Mouse (Mus musculus): ENCODE measurements around the gene Krt12.

Gene Krt12

GRCm38 (mm10) chr11:99422159-99422558, at the start of gene Krt12:
TSS of gene Krt12 (minus strand) at chr11:99422259.
- no peak for DNase-seq (ENCODE audit: inconsistent ontology term)

GRCm38 (mm10) chr11:99469228-99469627, 47.2 kb upstream of the Krt12 start:
- DNase-seq (ENCODE audit: inconsistent ontology term) = no peak

GRCm38 (mm10) chr11:99468566-99468965, 46.5 kb upstream of the Krt12 start:
- no peak for DNase-seq (ENCODE audit: inconsistent ontology term)

GRCm38 (mm10) chr11:99466316-99466715, 44.3 kb upstream of the Krt12 start:
- no peak for DNase-seq (ENCODE audit: inconsistent ontology term)

- DNase-seq (ENCODE audit: inconsistent ontology term) = peak; percentile 65
Observed at GRCm38 (mm10) chr11:99464836-99465235, 42.8 kb upstream of the Krt12 start.

- peak; percentile 39 for DNase-seq (ENCODE audit: inconsistent ontology term)
Observed at GRCm38 (mm10) chr11:99463155-99463554, 41.1 kb upstream of the Krt12 start.

- no peak for DNase-seq (ENCODE audit: inconsistent ontology term)
Observed at GRCm38 (mm10) chr11:99461736-99462135, 39.7 kb upstream of the Krt12 start.

GRCm38 (mm10) chr11:99458887-99459286, 36.8 kb upstream of the Krt12 start:
- DNase-seq (ENCODE audit: inconsistent ontology term) = no peak

- DNase-seq (ENCODE audit: inconsistent ontology term) = peak; percentile 58
Observed at GRCm38 (mm10) chr11:99454759-99455158, 32.7 kb upstream of the Krt12 start.

- DNase-seq (ENCODE audit: inconsistent ontology term) = no peak
Observed at GRCm38 (mm10) chr11:99454044-99454443, 32.0 kb upstream of the Krt12 start.

- no peak for DNase-seq (ENCODE audit: inconsistent ontology term)
Observed at GRCm38 (mm10) chr11:99448769-99449168, 26.7 kb upstream of the Krt12 start.

GRCm38 (mm10) chr11:99441220-99441619, 19.2 kb upstream of the Krt12 start:
- no peak for DNase-seq (ENCODE audit: inconsistent ontology term)

GRCm38 (mm10) chr11:99439465-99439864, 17.4 kb upstream of the Krt12 start:
- no peak for DNase-seq (ENCODE audit: inconsistent ontology term)

- no peak for DNase-seq (ENCODE audit: inconsistent ontology term)
Observed at GRCm38 (mm10) chr11:99437972-99438371, 15.9 kb upstream of the Krt12 start, which contains the start of gene Krt20. TSS of gene Krt20 (minus strand) at chr11:99438150.

GRCm38 (mm10) chr11:99436625-99437024, 14.6 kb upstream of the Krt12 start:
- DNase-seq (ENCODE audit: inconsistent ontology term) = no peak

- DNase-seq (ENCODE audit: inconsistent ontology term) = peak; percentile 36
Observed at GRCm38 (mm10) chr11:99430670-99431069, 8.6 kb upstream of the Krt12 start.

- no peak for DNase-seq (ENCODE audit: inconsistent ontology term)
Observed at GRCm38 (mm10) chr11:99420586-99420985, 1.5 kb downstream of the Krt12 start.

- DNase-seq (ENCODE audit: inconsistent ontology term) = no peak
Observed at GRCm38 (mm10) chr11:99417819-99418218, 4.2 kb downstream of the Krt12 start.

GRCm38 (mm10) chr11:99416902-99417301, 5.2 kb downstream of the Krt12 start:
- DNase-seq (ENCODE audit: inconsistent ontology term) = peak; percentile 5

GRCm38 (mm10) chr11:99414463-99415147, 7.5 kb downstream of the Krt12 start:
- DNase-seq (ENCODE audit: inconsistent ontology term) = no peak

GRCm38 (mm10) chr11:99413247-99413646, 8.8 kb downstream of the Krt12 start:
- peak; percentile 13 for DNase-seq (ENCODE audit: inconsistent ontology term)

- DNase-seq (ENCODE audit: inconsistent ontology term) = no peak
Observed at GRCm38 (mm10) chr11:99406186-99406585, 15.9 kb downstream of the Krt12 start.

GRCm38 (mm10) chr11:99399956-99400549, 22.0 kb downstream of the Krt12 start:
- DNase-seq (ENCODE audit: inconsistent ontology term) = no peak

All from Muller cell, postnatal 12 days (primary cell).